Mouse (Mus musculus) 3T3-L1 (cell line): ENCODE measurements at regions not wholly inside any gene's neighbourhood (a gene's known extent, or its start where the extent isn't known, plus 50 kb on each side); places are given as distances from the start of the nearest gene placed in this dataset.

Source experiments
- DNase-seq: peaks from one replicate; pipeline ENCODE4 v3.0.0-alpha.2; 2015; ENCODE audit warnings: low read depth, low spot score

- no peak for DNase-seq
These were observed 81.7 kb upstream of the Cers4 start for GRCm38 (mm10) chr8:4411126-4411525.

GRCm38 (mm10) chr8:4411836-4412235 lies 81.0 kb upstream of the Cers4 start:
- DNase-seq: no peak

- DNase-seq: peak; percentile 77
These were observed 79.6 kb upstream of the Cers4 start for GRCm38 (mm10) chr8:4413206-4413605.

GRCm38 (mm10) chr8:4413764-4414163 lies 79.1 kb upstream of the Cers4 start:
- DNase-seq: peak; percentile 19

- DNase-seq: no peak
These were observed 75.7 kb upstream of the Cers4 start for GRCm38 (mm10) chr8:4417141-4417540.

- peak; percentile 19 for DNase-seq
These were observed 59.7 kb upstream of the Cers4 start for GRCm38 (mm10) chr8:4433161-4433560.

GRCm38 (mm10) chr8:4436546-4436945 lies 56.3 kb upstream of the Cers4 start:
- DNase-seq: no peak
